Mouse (Mus musculus): ENCODE results near the gene Igfbp7. TPM values are rescaled to one million over a fixed set of nuclear protein-coding genes. Genes with fewer than 3 reads are reported as not detected.
"Not testable (repeated sequence)": the region's sequence is repeated elsewhere in the genome, so short reads cannot be mapped to it uniquely, and the experiment has no call there.

Igfbp7 gene
- 100 to 1,000 TPM; 330 to 348 TPM for total RNA-seq (2021)
- long read RNA-seq, experiment 1, transcript Igfbp7-201 (5 exons, 1,116 nt): major isoform, 337 of 354 reads
- long read RNA-seq, experiment 1, partial matches to known transcripts: 4 of 354 reads
- long read RNA-seq, experiment 1, other reads (novel, unspliced or antisense): 13 of 354 reads
- long read RNA-seq, experiment 2, transcript Igfbp7-201 (5 exons, 1,116 nt): major isoform, 356 of 368 reads
- long read RNA-seq, experiment 2, partial matches to known transcripts: 4 of 368 reads
- long read RNA-seq, experiment 2, other reads (novel, unspliced or antisense): 6 of 368 reads

GRCm38 (mm10) chr5:77407341-77408298 lies at the start of gene Igfbp7:
Igfbp7 (minus strand) TSS chr5:77408041.
- peak; percentile 84 for DNase-seq

- no peak for DNase-seq
Observed at GRCm38 (mm10) chr5:77452103-77452502, 44.3 kb upstream of the Igfbp7 start.

- DNase-seq: no peak
Observed at GRCm38 (mm10) chr5:77449531-77449930, 41.7 kb upstream of the Igfbp7 start.

- no peak for DNase-seq
Observed at GRCm38 (mm10) chr5:77445431-77445830, 37.6 kb upstream of the Igfbp7 start.

- DNase-seq: no peak
Observed at GRCm38 (mm10) chr5:77443889-77444573, 36.2 kb upstream of the Igfbp7 start.

GRCm38 (mm10) chr5:77442856-77443623 lies 35.2 kb upstream of the Igfbp7 start:
- DNase-seq: no peak

- no peak for DNase-seq
Observed at GRCm38 (mm10) chr5:77436308-77436707, 28.5 kb upstream of the Igfbp7 start.

GRCm38 (mm10) chr5:77434060-77434459 lies 26.2 kb upstream of the Igfbp7 start:
- DNase-seq: no peak

- peak; percentile 27 for DNase-seq
Observed at GRCm38 (mm10) chr5:77433561-77433960, 25.7 kb upstream of the Igfbp7 start.

GRCm38 (mm10) chr5:77433119-77433518 lies 25.3 kb upstream of the Igfbp7 start:
- DNase-seq: no peak

GRCm38 (mm10) chr5:77432446-77432845 lies 24.6 kb upstream of the Igfbp7 start:
- no peak for DNase-seq

GRCm38 (mm10) chr5:77431068-77431467 lies 23.2 kb upstream of the Igfbp7 start:
- DNase-seq: no peak

GRCm38 (mm10) chr5:77430471-77430870 lies 22.6 kb upstream of the Igfbp7 start:
- DNase-seq: no peak

GRCm38 (mm10) chr5:77430049-77430448 lies 22.2 kb upstream of the Igfbp7 start:
- DNase-seq: no peak

- peak; percentile 21 for DNase-seq
Observed at GRCm38 (mm10) chr5:77428526-77428925, 20.7 kb upstream of the Igfbp7 start.

GRCm38 (mm10) chr5:77427986-77428385 lies 20.1 kb upstream of the Igfbp7 start:
- DNase-seq: no peak

GRCm38 (mm10) chr5:77425721-77426500 lies 18.1 kb upstream of the Igfbp7 start:
- DNase-seq: no peak

- not testable (repeated sequence) for DNase-seq
Observed at GRCm38 (mm10) chr5:77419537-77419936, 11.7 kb upstream of the Igfbp7 start.

- peak; percentile 29 for DNase-seq
Observed at GRCm38 (mm10) chr5:77416058-77416457, 8.2 kb upstream of the Igfbp7 start.

- DNase-seq: no peak
Observed at GRCm38 (mm10) chr5:77408530-77408929, 689 bp upstream of the Igfbp7 start.

- DNase-seq: peak; percentile 44
Observed at GRCm38 (mm10) chr5:77406371-77406871, 1.4 kb downstream of the Igfbp7 start.

Data from gastrocnemius, postnatal 10 days (tissue).